Mouse (Mus musculus): Measurements from ENCODE around the gene Zfp629.

DNA sequence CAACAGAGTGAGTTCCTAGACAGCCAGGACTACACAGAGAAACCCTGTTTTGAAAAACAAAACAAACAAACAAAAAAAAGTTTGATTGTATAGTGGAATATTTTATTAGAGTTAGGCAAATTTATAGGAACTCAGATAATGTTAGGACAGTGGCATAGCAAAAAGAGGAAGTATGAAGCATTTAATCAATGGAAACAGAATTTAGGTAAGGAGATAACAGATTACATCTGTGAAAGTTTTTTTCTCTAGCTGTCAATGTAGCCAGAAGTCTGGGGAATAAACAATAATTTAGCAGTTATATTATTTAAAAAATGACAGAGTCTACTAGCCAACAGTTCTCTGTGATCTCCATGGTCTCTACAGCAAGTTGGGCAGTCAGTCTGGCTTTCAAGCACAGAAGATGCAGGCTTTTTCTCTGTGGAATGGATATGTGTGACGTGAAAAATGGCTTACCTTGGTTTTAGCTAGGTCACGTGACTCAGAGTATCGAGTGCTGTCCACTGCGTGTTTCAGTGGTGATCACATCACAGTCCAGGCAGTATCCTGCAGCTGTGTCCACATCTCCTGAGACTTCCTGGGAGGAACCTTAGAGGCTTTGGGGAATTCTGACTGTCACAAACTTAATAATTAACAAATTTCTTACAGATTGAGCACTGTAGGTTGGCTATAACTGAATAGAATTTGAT lies 33.1 kb upstream of the Zfp629 start:
- TF ChIP-seq POLR2A (IDR thresholded peaks at IDR 0.05; ENCODE audit: low read depth, low read length), result no peak
- TF ChIP-seq CTCF (IDR thresholded peaks at IDR 0.05; ENCODE audit: extremely low read depth, insufficient read depth, insufficient read length, insufficient replicate concordance), result no peak

All from spleen, adult 2 months (tissue).